Mouse (Mus musculus) heart, embryonic 13.5 days (tissue): ENCODE data around the gene Pheta2. TPM values are rescaled to one million over a fixed set of nuclear protein-coding genes. Genes with fewer than 3 reads are reported as not detected.
A peak's percentile ranks its signal among the peaks of the same experiment; 100 is the strongest.
"Not testable (repeated sequence)": the region's sequence is repeated elsewhere in the genome, so short reads cannot be mapped to it uniquely, and the experiment has no call there.

Source experiments
- ATAC-seq: fragments of 200-750 bp; cut with Nextera tagmentation; 2 replicates; pipeline ENCODE4 v1.8.0; 2017; ENCODE audit warnings: moderate TSS enrichment; ENCODE audit not compliant: insufficient number of reproducible peaks, low FRiP score, low TSS enrichment; ENCODE audit errors: extremely low read depth
- H3K27ac ChIP-seq: fragments of 300-500 bp; sonication (generic); replicated peaks from 2 replicates; pipeline ENCODE4 v1.5.1; 2015; ENCODE audit warnings: moderate library complexity, mild to moderate bottlenecking, inconsistent platforms
- H3K27me3 ChIP-seq: fragments of 300-500 bp; sonication (generic); replicated peaks from 2 replicates; pipeline ENCODE4 v1.6.1; 2015; ENCODE audit warnings: mild to moderate bottlenecking, inconsistent platforms
- H3K36me3 ChIP-seq: fragments of 300-500 bp; sonication (generic); 2 replicates; pipeline ENCODE4 v1.6.1; 2015; ENCODE audit warnings: mild to moderate bottlenecking, inconsistent platforms
- H3K4me1 ChIP-seq: fragments of 300-500 bp; sonication (generic); 2 replicates; pipeline ENCODE4 v1.6.1; 2015; ENCODE audit warnings: inconsistent platforms
- H3K4me2 ChIP-seq: fragments of 300-500 bp; sonication (generic); 2 replicates; pipeline ENCODE4 v1.6.1; 2015; ENCODE audit warnings: inconsistent platforms, mild to moderate bottlenecking, moderate library complexity
- H3K4me3 ChIP-seq: fragments of 300-500 bp; sonication (generic); 2 replicates; pipeline ENCODE4 v1.5.1; 2015; ENCODE audit warnings: moderate library complexity, mild to moderate bottlenecking, inconsistent platforms
- H3K9ac ChIP-seq: fragments of 300-500 bp; sonication (generic); 2 replicates; pipeline ENCODE4 v1.6.1; 2015; ENCODE audit warnings: inconsistent platforms, mild to moderate bottlenecking, moderate library complexity
- H3K9me3 ChIP-seq: fragments of 300-500 bp; sonication (generic); 2 replicates; pipeline ENCODE4 v1.6.1; 2016; ENCODE audit warnings: inconsistent platforms
- WGBS: fragments of 180-500 bp; shearing (Covaris S2); methylation state at CpG from one replicate; pipeline ENCODE4 v1.1.7; 2015; ENCODE audit warnings: mixed read lengths; 5-methylcytosine and 5-hydroxymethylcytosine counted together
- polyA plus RNA-seq: library from polyadenylated mRNA; unstranded; fragments of >200 nt; fragmentation: Nextera tagmentation; extraction: Ambion mirVana; gene quantifications from 2 replicates; pipeline ENCODE4 v1.2.1, GENCODE M21; 2015

Gene Pheta2
- polyA plus RNA-seq, 1 experiment from 2014 or later: 9.2 TPM

DNA sequence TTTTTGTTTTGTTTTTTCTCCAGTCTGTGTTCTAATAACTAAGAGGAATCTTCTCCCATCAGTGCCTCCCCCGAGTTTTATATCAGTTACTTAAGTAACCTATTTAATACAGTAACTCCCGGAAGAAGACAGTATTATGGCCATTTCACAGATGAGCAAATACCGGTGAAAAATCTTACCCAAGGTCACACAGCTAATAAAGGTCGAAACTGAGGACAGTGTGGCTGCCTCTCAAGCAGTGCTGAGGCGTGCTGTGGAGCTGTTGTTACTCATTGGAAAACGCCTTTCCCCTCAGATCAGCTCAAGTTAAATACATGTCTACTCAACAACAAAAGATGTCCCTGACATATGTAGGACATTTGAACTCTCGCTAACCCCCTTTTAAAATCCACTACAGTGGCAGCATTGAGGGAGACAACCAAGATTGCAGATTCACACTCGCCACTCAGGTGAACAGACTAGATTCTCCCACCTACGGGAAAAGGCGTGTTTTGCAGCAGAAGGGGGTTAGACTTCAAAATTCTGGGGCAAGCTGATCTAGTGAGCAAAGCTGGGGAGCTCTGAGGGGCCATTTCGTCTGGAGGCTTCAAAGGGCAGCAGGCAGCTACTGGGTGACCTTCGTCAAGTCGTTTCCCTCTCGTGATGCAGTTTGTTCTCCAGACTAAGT lies 14.5 kb downstream of the Pheta2 start:
- Histone ChIP-seq H3K27me3 (no peaks in the 10 kb centered on the region), H3K9ac (peak overlapping the region; percentile 99), H3K4me3 (peak overlapping the region; percentile 92), H3K4me1 (peaks cover 39% of the 10 kb centered on the region), H3K4me2 (peak overlapping the region; percentile 90), H3K36me3 (peaks cover 32% of the 10 kb centered on the region), H3K9me3 (no peaks in the 10 kb centered on the region), H3K27ac (peak overlapping the region; percentile 94)
- 25% methylated on average over 14 of the region's 14 CpGs for WGBS
- ATAC-seq: no peak

DNA sequence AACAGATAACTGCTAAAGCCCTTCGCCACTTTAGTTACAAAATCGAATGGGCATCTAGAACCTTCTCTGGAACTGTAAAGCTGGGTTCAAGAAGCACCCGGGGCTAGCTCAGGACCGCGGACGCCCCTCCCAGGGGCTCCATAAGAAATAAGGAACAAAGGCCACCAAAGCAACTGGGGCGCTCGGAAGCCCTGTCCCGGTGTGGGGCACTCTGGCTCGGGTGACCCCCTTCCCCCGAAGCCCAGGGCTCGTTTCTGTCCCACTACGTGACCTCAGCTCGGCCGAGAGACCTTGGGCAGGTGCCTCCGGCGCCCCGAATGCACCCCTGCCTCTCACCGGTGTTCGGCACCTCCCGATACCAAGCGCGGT lies 15.0 kb downstream of the Pheta2 start:
- Histone ChIP-seq H3K4me2 (peak overlapping the region; percentile 90), H3K4me3 (peak overlapping the region; percentile 92), H3K27ac (peak overlapping the region; percentile 94), H3K9ac (peak overlapping the region; percentile 99), H3K36me3 (peaks cover 27% of the 10 kb centered on the region), H3K27me3 (no peaks in the 10 kb centered on the region), H3K9me3 (no peaks in the 10 kb centered on the region), H3K4me1 (peaks cover 41% of the 10 kb centered on the region)
- WGBS: 1% methylated on average over 23 of the region's 23 CpGs
- ATAC-seq: peak; percentile 19

DNA sequence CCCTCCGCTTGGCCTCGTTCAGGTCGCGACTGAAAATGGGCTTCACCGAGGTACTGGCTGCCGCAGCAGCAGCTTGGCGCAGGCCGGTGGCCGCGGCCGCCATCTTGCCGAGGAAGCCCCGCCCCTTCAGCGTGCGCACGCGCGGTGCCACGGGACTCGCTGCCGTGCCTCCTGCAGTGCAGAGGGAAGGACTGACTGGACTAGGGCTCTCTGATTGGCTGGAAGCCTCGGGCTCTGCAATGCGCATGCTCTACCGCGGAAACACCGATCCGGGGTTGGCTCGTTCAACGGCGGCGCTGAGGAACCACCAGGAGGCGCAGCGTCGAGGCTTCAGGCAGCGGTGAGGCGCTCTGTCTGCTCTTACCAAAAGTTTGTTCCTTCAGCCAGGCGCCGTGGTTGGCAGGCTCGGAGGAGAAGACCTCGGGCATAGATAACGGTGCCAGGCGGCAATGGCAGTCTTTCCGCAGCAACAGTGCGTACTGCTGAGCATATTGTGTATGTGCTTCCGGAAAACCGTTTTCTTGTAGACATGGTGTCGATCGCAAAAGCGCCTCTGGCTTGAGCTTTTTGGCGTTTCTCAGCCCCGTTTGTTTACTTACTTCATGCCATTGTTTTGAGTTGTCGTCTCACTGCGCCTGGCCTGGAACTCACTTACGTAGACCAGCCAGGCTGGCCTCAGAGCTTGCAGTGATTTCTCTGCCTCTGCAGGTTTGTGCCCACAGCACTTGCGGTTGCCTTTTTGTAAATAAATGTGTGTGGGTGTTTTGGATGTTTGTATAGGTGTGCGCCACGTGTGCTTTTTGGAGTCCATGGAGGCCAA lies 15.6 kb downstream of the Pheta2 start, which contains the start of gene Ndufa6:
TSS of gene Ndufa6 (minus strand) at position 197 of the 820 bp plus-strand sequence.
- peak; percentile 97 for ATAC-seq
- Histone ChIP-seq H3K9ac (peak within 1 kb of the TSS; percentile 99), H3K4me2 (peak within 1 kb of the TSS; percentile 90), H3K4me1 (peaks cover 45% of the 10 kb centered on the region), H3K36me3 (peaks cover 21% of the 10 kb centered on the region), H3K27me3 (no peaks in the 10 kb centered on the region), H3K4me3 (peak within 1 kb of the TSS; percentile 92), H3K27ac (peak within 1 kb of the TSS; percentile 94), H3K9me3 (no peaks in the 10 kb centered on the region)
- WGBS: 2% methylated on average over 56 of the region's 57 CpGs

DNA sequence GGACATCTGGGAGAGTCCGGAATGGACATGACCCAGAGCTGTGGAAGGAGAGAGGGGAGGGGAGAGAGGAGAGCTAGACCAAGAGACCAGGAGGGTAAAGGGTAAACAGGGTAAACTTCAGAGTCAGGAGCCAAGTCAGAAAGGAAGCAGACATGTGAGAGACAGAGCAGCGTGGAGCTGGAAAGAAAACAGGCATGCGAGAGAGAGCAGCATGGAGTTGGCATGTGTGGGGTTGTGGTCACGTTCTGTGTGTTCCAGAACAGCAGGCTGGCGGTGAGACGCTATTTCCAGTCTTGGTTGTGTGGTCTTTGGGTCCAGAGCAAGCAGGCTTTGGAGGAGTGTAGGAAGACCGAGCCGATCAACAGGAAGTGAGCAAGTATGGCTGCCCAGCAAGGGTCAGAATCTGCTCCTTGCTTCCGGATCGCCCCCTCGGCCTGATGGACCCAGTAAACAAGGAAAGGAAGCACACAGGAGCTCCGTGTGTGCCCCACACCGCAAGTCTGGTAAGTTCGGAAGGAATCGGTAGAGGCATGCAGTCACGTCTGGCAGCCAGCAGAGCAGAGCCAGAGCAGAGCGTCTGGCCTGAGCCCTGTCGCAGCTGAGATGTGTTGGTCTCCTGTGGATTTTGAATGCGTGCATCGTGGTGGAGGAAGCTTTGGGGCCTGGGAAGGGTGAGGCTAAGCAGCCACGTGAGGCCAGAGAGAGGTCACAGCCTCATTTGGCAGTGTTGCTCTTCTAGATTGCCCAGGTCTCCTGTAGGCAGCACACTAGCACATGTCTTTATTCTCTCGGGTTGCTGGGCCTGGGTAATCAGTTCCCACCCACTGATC lies 19.9 kb downstream of the Pheta2 start:
- peak overlapping the region; percentile 39 for H3K4me2 ChIP-seq
- H3K4me3 ChIP-seq: no peak overlapping the region
- H3K27me3 ChIP-seq: no peaks in the 10 kb centered on the region
- H3K27ac ChIP-seq: peak overlapping the region; percentile 73
- ATAC-seq: no peak
- peak overlapping the region; percentile 12; the same call in 1 of the 2 replicates for H3K9ac ChIP-seq
- 51% methylated on average over 22 of the region's 22 CpGs for WGBS
- H3K9me3 ChIP-seq: no peaks in the 10 kb centered on the region
- peaks cover 32% of the 10 kb centered on the region for H3K4me1 ChIP-seq
- H3K36me3 ChIP-seq: no peaks in the 10 kb centered on the region

DNA sequence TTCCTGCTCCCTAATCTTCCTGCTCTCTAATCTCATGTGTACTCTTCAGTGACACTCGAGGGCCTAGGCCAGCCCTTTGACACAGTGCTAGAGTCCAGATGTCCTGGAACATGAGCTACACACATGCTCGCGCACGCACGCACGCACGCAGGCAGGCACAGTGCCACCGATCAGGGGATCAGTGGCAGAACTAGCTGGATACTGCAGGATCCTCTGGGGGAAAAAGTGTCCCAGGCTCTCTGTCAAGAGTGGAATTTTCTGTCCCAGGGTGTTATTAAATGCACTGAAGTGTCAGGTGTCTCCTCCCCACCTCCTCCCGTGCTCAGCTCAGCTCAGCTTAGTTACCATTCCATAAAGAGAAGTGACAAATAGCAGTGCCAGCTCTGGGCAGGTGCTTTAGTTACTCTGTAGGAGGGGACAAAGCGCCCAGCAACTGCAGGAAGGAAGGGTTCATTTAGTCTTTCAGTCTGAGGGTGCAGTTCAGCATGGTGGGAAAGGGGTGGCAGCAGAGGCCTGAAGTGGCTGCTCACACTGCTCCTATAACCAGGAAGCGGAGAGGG lies 22.8 kb downstream of the Pheta2 start:
- ATAC-seq: peak; percentile 19; the same call in 1 of the 2 replicates
- peaks cover 25% of the 10 kb centered on the region for H3K4me1 ChIP-seq
- H3K9me3 ChIP-seq: no peaks in the 10 kb centered on the region
- H3K36me3 ChIP-seq: no peaks in the 10 kb centered on the region
- H3K4me3 ChIP-seq: no peak overlapping the region
- H3K27ac ChIP-seq: peak overlapping the region; percentile 75
- H3K4me2 ChIP-seq: no peak overlapping the region
- H3K27me3 ChIP-seq: no peaks in the 10 kb centered on the region
- H3K9ac ChIP-seq: peak overlapping the region; percentile 62; the same call in 1 of the 2 replicates
- WGBS: 62% methylated on average over 11 of the region's 11 CpGs

DNA sequence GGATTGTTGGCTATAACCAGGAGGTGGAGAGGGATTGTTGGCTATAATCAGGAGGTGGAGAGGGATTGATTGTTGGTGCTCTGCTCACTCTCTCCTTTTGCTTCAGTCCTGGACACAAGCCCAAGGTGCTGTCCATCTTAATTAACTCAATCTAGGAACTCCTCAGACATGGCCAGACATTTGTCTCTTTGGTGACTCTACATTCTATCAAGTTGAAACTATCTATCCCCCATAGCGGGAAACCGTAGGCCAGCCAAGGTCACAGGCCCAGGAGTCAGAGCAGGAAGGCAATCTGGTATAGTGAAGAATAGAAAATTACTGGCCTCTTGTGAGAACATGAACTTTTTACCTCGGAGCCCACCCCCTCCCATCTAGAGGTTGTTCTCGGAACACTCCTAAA lies 23.5 kb downstream of the Pheta2 start:
- ATAC-seq: no peak
- H3K27ac ChIP-seq: peak overlapping the region; percentile 75; the same call in 1 of the 2 replicates
- WGBS: 56% methylated on average over 4 of the region's 4 CpGs
- no peak overlapping the region for H3K4me3 ChIP-seq
- H3K4me2 ChIP-seq: no peak overlapping the region
- H3K9me3 ChIP-seq: no peaks in the 10 kb centered on the region
- no peaks in the 10 kb centered on the region for H3K27me3 ChIP-seq
- H3K4me1 ChIP-seq: peaks cover 25% of the 10 kb centered on the region
- no peak overlapping the region for H3K9ac ChIP-seq
- no peaks in the 10 kb centered on the region for H3K36me3 ChIP-seq

DNA sequence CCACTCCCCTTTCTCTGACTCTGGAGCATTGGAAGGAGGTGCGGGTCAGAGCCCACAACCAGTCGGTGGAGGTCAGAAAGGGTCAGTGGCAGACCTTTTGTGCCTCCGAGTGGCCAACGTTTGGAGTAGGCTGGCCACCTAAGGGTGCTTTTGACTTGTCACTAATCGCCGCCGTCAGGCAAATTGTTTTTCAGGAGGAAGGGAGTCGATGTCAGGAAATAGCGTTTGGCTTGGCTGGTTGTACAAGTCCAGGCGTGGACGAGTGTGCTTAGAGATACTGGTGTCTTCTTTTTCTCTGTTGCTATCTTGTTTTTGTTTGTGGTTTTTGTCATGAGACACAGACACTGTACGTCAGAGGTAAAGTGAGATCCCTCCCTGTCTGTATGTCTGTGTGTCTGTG lies 25.1 kb downstream of the Pheta2 start:
- 35% methylated on average over 7 of the region's 12 CpGs for WGBS
- not testable (repeated sequence) for H3K9me3 ChIP-seq, ATAC-seq

DNA sequence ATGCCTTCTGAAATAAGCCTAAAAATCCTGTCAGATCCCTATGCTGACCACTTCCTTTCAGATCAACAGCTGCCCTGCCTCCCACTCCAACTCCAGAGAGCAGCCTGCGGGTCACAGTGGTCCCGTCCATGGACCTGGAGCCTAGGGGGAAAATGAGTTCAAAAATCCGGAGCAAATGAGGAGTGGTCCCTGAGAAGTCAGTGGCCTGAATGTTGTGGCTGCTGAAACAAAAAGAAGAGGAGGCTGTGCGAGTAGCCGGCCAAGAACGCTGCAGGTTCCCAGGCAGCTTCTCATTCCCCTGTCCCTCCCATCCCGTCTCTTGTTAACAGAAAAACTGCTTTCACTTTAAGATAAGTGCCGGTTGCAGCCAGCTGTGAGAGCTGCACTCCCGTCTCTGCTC lies 25.8 kb downstream of the Pheta2 start:
- WGBS: 5% methylated on average over 7 of the region's 9 CpGs
- peak overlapping the region; percentile 53 for H3K4me2 ChIP-seq
- peak overlapping the region; percentile 28 for H3K4me3 ChIP-seq
- ATAC-seq, H3K9ac ChIP-seq, H3K9me3 ChIP-seq, H3K36me3 ChIP-seq, H3K27me3 ChIP-seq: not testable (repeated sequence)
- H3K27ac ChIP-seq: 0 out of 2 replicates have a peak overlapping the region, but pooled peaks have one; percentile 48
- H3K4me1 ChIP-seq: peaks cover 23% of the 10 kb centered on the region

More for the DNA sequence above, 25.1 kb downstream of the Pheta2 start:
- H3K4me1 ChIP-seq: peaks cover 20% of the 10 kb centered on the region
- not testable (repeated sequence) for H3K36me3 ChIP-seq, H3K4me2 ChIP-seq, H3K27me3 ChIP-seq, H3K9ac ChIP-seq, H3K27ac ChIP-seq, H3K4me3 ChIP-seq

DNA sequence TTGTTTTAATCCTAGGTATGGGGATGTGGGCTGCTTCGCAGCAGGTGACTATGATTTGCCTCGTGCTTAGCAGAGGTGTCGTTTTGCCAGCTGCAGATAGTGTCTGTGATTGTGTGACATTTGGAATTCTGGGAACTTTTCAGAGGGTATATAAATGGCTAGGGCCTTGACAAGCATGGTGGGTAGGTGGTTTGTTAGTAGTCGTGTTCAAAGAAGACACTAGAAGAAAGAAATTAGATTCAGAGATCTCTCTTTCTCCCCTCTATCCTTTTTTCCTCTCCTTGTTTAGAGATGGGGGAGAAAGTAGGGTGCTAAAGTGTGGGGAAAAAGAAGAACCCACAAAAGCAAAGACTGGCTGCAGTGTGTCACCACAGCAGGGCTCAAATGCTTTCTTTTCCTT lies 29.4 kb downstream of the Pheta2 start:
- ATAC-seq: no peak
- H3K4me3 ChIP-seq: no peak overlapping the region
- 79% methylated on average over 4 of the region's 4 CpGs for WGBS

DNA sequence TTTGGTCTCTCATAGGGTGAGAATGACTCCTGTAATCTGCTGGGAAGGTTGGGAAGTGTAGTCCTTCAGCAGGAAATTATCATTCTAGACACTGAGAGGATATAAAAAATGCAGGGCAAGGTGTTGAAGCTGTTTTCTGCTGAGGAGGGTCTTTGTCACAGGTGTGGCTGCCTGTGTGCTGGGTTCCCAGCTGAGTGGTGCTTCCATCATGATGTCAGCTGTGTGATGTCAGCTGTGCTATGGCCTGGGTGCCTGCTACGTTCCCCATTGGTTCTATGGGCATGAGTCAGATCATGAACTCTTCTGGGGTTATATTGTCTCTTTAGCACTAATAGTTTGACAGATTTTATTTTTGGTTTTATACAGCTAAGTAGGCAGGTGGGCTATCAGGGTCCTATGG lies 30.1 kb downstream of the Pheta2 start:
- Histone ChIP-seq H3K4me3 (no peak overlapping the region), H3K4me2 (no peak overlapping the region)

More for the DNA sequence above, 29.4 kb downstream of the Pheta2 start:
- no peaks in the 10 kb centered on the region for H3K27me3 ChIP-seq
- H3K9ac ChIP-seq: no peak overlapping the region
- H3K9me3 ChIP-seq: no peaks in the 10 kb centered on the region
- H3K27ac ChIP-seq: peak overlapping the region; percentile 45
- 0 out of 2 replicates have a peak, but pooled peaks cover 5% of the 10 kb centered on the region for H3K36me3 ChIP-seq
- H3K4me1 ChIP-seq: peaks cover 7% of the 10 kb centered on the region; the same call in 1 of the 2 replicates
- H3K4me2 ChIP-seq: no peak overlapping the region

More for the DNA sequence above, 30.1 kb downstream of the Pheta2 start:
- ATAC-seq: no peak
- peaks cover 7% of the 10 kb centered on the region; the same call in 1 of the 2 replicates for H3K4me1 ChIP-seq
- no peaks in the 10 kb centered on the region for H3K27me3 ChIP-seq
- no peak overlapping the region for H3K27ac ChIP-seq
- H3K9me3 ChIP-seq: no peaks in the 10 kb centered on the region
- no peak overlapping the region for H3K9ac ChIP-seq
- 0 out of 2 replicates have a peak, but pooled peaks cover 5% of the 10 kb centered on the region for H3K36me3 ChIP-seq
- WGBS: 75% methylated on average over 1 of the region's 1 CpGs
